Mouse (Mus musculus): Measurements from ENCODE around the gene Rxra. TPM values are rescaled to one million over a fixed set of nuclear protein-coding genes. Genes with fewer than 3 reads are reported as not detected.

The Rxra gene
- polyA plus RNA-seq, 1 experiment = 0.55 TPM

- peaks cover 14% of the 10 kb centered on the region for H3K4me1 ChIP-seq (ENCODE audit: control insufficient read depth)
- no peak for TF ChIP-seq GATA1 (IDR thresholded peaks at IDR 0.05; ENCODE audit: low read length)
- no peak for TF ChIP-seq TAL1 (IDR thresholded peaks at IDR 0.05; ENCODE audit: low read length)
- H3K4me3 ChIP-seq (replicated peaks) = no peak overlapping the region
- H3K9me3 ChIP-seq (ENCODE audit: control insufficient read depth, low read length) = no peaks in the 10 kb centered on the region
- H3K36me3 ChIP-seq (ENCODE audit: control insufficient read depth) = no peaks in the 10 kb centered on the region; the same call in 1 of the 2 replicates
- H3K27me3 ChIP-seq (ENCODE audit: control insufficient read depth) = no peaks in the 10 kb centered on the region
These were observed 10.8 kb downstream of the Rxra start for GRCm38 (mm10) chr2:27687041-27687440.

- TF ChIP-seq GATA1 (IDR thresholded peaks at IDR 0.05; ENCODE audit: low read length) = no peak
- TF ChIP-seq TAL1 (IDR thresholded peaks at IDR 0.05; ENCODE audit: low read length) = no peak
- no peak overlapping the region for H3K4me3 ChIP-seq (replicated peaks)
- no peaks in the 10 kb centered on the region for H3K9me3 ChIP-seq (ENCODE audit: control insufficient read depth, low read length)
- H3K36me3 ChIP-seq (ENCODE audit: control insufficient read depth) = no peaks in the 10 kb centered on the region; the same call in 1 of the 2 replicates
- H3K27me3 ChIP-seq (ENCODE audit: control insufficient read depth) = no peaks in the 10 kb centered on the region
- H3K4me1 ChIP-seq (ENCODE audit: control insufficient read depth) = peaks cover 20% of the 10 kb centered on the region
These were observed 11.7 kb downstream of the Rxra start for GRCm38 (mm10) chr2:27687973-27688372.

GRCm38 (mm10) chr2:27690714-27691113 lies 14.5 kb downstream of the Rxra start:
- no peaks in the 10 kb centered on the region for H3K36me3 ChIP-seq (ENCODE audit: control insufficient read depth)
- H3K4me1 ChIP-seq (ENCODE audit: control insufficient read depth) = peaks cover 33% of the 10 kb centered on the region
- no peaks in the 10 kb centered on the region for H3K9me3 ChIP-seq (ENCODE audit: control insufficient read depth, low read length)
- no peak overlapping the region for H3K4me3 ChIP-seq (replicated peaks)
- no peak for TF ChIP-seq GATA1 (IDR thresholded peaks at IDR 0.05; ENCODE audit: low read length)
- TF ChIP-seq TAL1 (IDR thresholded peaks at IDR 0.05; ENCODE audit: low read length) = no peak
- no peaks in the 10 kb centered on the region for H3K27me3 ChIP-seq (ENCODE audit: control insufficient read depth)

GRCm38 (mm10) chr2:27691139-27691720 lies 15.0 kb downstream of the Rxra start:
- Histone ChIP-seq H3K9me3 (ENCODE audit: control insufficient read depth, low read length) (no peaks in the 10 kb centered on the region), H3K27me3 (ENCODE audit: control insufficient read depth) (no peaks in the 10 kb centered on the region), H3K4me3 (replicated peaks) (no peak overlapping the region), H3K4me1 (ENCODE audit: control insufficient read depth) (peaks cover 33% of the 10 kb centered on the region), H3K36me3 (ENCODE audit: control insufficient read depth) (no peaks in the 10 kb centered on the region)
- no peak for TF ChIP-seq GATA1 (IDR thresholded peaks at IDR 0.05; ENCODE audit: low read length)
- TF ChIP-seq TAL1 (IDR thresholded peaks at IDR 0.05; ENCODE audit: low read length) = no peak

- peaks cover 33% of the 10 kb centered on the region for H3K4me1 ChIP-seq (ENCODE audit: control insufficient read depth)
- H3K4me3 ChIP-seq (replicated peaks) = no peak overlapping the region
- no peaks in the 10 kb centered on the region for H3K36me3 ChIP-seq (ENCODE audit: control insufficient read depth)
- H3K27me3 ChIP-seq (ENCODE audit: control insufficient read depth) = no peaks in the 10 kb centered on the region
- no peak for TF ChIP-seq GATA1 (IDR thresholded peaks at IDR 0.05; ENCODE audit: low read length)
- TF ChIP-seq TAL1 (IDR thresholded peaks at IDR 0.05; ENCODE audit: low read length) = no peak
- H3K9me3 ChIP-seq (ENCODE audit: control insufficient read depth, low read length) = no peaks in the 10 kb centered on the region
These were observed 16.4 kb downstream of the Rxra start for GRCm38 (mm10) chr2:27692608-27693007.

GRCm38 (mm10) chr2:27693684-27694083 lies 17.4 kb downstream of the Rxra start:
- no peak for TF ChIP-seq GATA1 (IDR thresholded peaks at IDR 0.05; ENCODE audit: low read length)
- no peaks in the 10 kb centered on the region for H3K27me3 ChIP-seq (ENCODE audit: control insufficient read depth)
- H3K4me1 ChIP-seq (ENCODE audit: control insufficient read depth) = peaks cover 35% of the 10 kb centered on the region
- no peaks in the 10 kb centered on the region for H3K9me3 ChIP-seq (ENCODE audit: control insufficient read depth, low read length)
- H3K4me3 ChIP-seq (replicated peaks) = no peak overlapping the region
- no peaks in the 10 kb centered on the region for H3K36me3 ChIP-seq (ENCODE audit: control insufficient read depth)

GRCm38 (mm10) chr2:27699574-27699973 lies 23.3 kb downstream of the Rxra start:
- H3K9me3 ChIP-seq (ENCODE audit: control insufficient read depth, low read length) = no peaks in the 10 kb centered on the region
- no peak for TF ChIP-seq GATA1 (IDR thresholded peaks at IDR 0.05; ENCODE audit: low read length)
- no peak for TF ChIP-seq TAL1 (IDR thresholded peaks at IDR 0.05; ENCODE audit: low read length)
- H3K36me3 ChIP-seq (ENCODE audit: control insufficient read depth) = no peaks in the 10 kb centered on the region
- no peak overlapping the region for H3K4me3 ChIP-seq (replicated peaks)
- peaks cover 62% of the 10 kb centered on the region for H3K4me1 ChIP-seq (ENCODE audit: control insufficient read depth)
- no peaks in the 10 kb centered on the region for H3K27me3 ChIP-seq (ENCODE audit: control insufficient read depth)

- no peaks in the 10 kb centered on the region for H3K36me3 ChIP-seq (ENCODE audit: control insufficient read depth)
- H3K4me3 ChIP-seq (replicated peaks) = no peak overlapping the region
- H3K9me3 ChIP-seq (ENCODE audit: control insufficient read depth, low read length) = no peaks in the 10 kb centered on the region
- H3K27me3 ChIP-seq (ENCODE audit: control insufficient read depth) = no peaks in the 10 kb centered on the region
- H3K4me1 ChIP-seq (ENCODE audit: control insufficient read depth) = peaks cover 80% of the 10 kb centered on the region
- TF ChIP-seq GATA1 (IDR thresholded peaks at IDR 0.05; ENCODE audit: low read length) (no peak), TAL1 (IDR thresholded peaks at IDR 0.05; ENCODE audit: low read length) (no peak)
These were observed 26.0 kb downstream of the Rxra start for GRCm38 (mm10) chr2:27702283-27702682.

GRCm38 (mm10) chr2:27702904-27703666 lies 26.8 kb downstream of the Rxra start:
- Histone ChIP-seq H3K9me3 (ENCODE audit: control insufficient read depth, low read length) (no peaks in the 10 kb centered on the region), H3K4me3 (replicated peaks) (peak overlapping the region; percentile 28), H3K36me3 (ENCODE audit: control insufficient read depth) (no peaks in the 10 kb centered on the region; the same call in 1 of the 2 replicates), H3K4me1 (ENCODE audit: control insufficient read depth) (peaks cover 82% of the 10 kb centered on the region), H3K27me3 (ENCODE audit: control insufficient read depth) (no peaks in the 10 kb centered on the region)
- TF ChIP-seq TAL1 (IDR thresholded peaks at IDR 0.05; ENCODE audit: low read length) (peak; percentile 80), GATA1 (IDR thresholded peaks at IDR 0.05; ENCODE audit: low read length) (peak; percentile 51)
